Mouse (Mus musculus): Measurements from ENCODE around the gene Nuak1. TPM values are rescaled to one million over a fixed set of nuclear protein-coding genes. Genes with fewer than 3 reads are reported as not detected.

The Nuak1 gene
- total and polyA plus RNA-seq, 3 experiments, result 1.2 to 3.4 (median 1.6) TPM

DNA sequence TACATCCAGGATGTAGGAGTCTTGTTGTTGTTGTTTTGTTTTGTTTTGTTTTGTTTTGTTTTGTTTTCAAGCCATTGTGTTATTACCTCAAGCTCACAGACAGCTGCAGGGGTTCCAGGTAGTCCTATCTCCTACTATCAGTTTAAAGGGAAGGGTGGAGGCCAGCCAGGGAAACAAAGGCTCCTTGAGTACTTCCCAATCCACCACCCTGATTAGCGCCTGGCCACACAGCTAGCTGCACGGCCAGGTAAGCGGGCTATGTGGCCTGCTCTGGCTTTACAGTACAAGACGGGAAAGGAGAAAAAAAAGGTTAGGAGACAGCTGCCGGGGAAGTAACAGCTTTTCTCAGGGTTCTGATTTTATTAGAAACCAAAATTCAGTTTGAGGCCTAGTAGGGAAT, 17.7 kb upstream of the Nuak1 start:
- no peaks in the 10 kb centered on the region for H3K79me2 ChIP-seq (replicated peaks; ENCODE audit: control insufficient read depth, extremely low read depth, insufficient read depth, poor library complexity, severe bottlenecking)
- H3K4me3 ChIP-seq (replicated peaks in 1 of 3; ENCODE audit: low read depth in 2 of 3, low read length in 2 of 3, poor library complexity in 1 of 3), result no peak overlapping the region
- DNase-seq (ENCODE audit: extremely low read depth), result no peak
- dilution Hi-C loops (cut with MboI; ENCODE audit: extremely low pct_ligation_motif_present, extremely low pct_unique_long_range_greater_than_20kb, low sequenced_read_pairs), result no loop called here
- no peak overlapping the region for H3K4me2 ChIP-seq (ENCODE audit: insufficient read depth, low read depth, poor library complexity, severe bottlenecking)
- no peaks in the 10 kb centered on the region for H3K9me3 ChIP-seq (replicated peaks; ENCODE audit: low read length)
- H3K4me1 ChIP-seq (ENCODE audit: control insufficient read depth in 1 of 2, insufficient read depth in 2 of 2), result no peaks in the 10 kb centered on the region
- no peaks in the 10 kb centered on the region for H3K36me3 ChIP-seq (replicated peaks in 1 of 2; ENCODE audit: control insufficient read depth in 1 of 2, insufficient read depth in 1 of 2, low read length in 1 of 2)
- H3K27ac ChIP-seq (ENCODE audit: insufficient read depth, low read depth), result no peak overlapping the region
- in situ Hi-C loops (cut with MboI; ENCODE audit: low pct_ligation_motif_present, low pct_unique_long_range_greater_than_20kb, low sequenced_read_pairs), result no loop called here
- H3K9ac ChIP-seq (ENCODE audit: insufficient read depth, low read depth), result no peak overlapping the region
- TF ChIP-seq MAFK (IDR thresholded peaks at IDR 0.05; ENCODE audit: insufficient replicate concordance, low read length) (no peak), PAX5 (IDR thresholded peaks at IDR 0.05; ENCODE audit: low read length) (no peak), ZMIZ1 (IDR thresholded peaks at IDR 0.05; ENCODE audit: low read depth, low read length) (no peak), ZKSCAN1 (IDR thresholded peaks at IDR 0.05; ENCODE audit: borderline replicate concordance, low read depth, low read length) (no peak), GABPA (IDR thresholded peaks at IDR 0.05; ENCODE audit: insufficient replicate concordance, low read depth, low read length) (no peak)
- H3K27me3 ChIP-seq (replicated peaks), result no peaks in the 10 kb centered on the region

DNA sequence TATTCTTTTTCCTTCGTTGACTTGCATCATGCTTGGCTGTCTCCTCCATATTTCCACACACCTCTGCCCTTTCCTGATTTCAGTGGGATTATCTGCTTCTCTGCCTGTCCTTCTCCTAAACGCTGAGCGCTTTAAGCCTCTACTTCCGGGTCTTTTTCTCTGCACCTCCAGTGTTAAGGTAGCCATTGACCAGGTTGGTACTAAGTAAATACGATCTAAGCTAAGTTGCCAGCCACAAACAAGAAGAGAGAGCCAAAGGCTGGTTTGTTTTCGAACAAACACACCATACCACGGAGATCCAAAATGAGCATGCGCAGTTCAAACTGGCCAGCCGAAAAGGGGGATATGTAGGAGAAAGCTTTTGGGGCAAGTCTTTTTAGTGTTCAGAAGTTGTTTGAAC, 17.1 kb upstream of the Nuak1 start:
- Histone ChIP-seq H3K36me3 (replicated peaks in 1 of 2; ENCODE audit: control insufficient read depth in 1 of 2, insufficient read depth in 1 of 2, low read length in 1 of 2) (no peaks in the 10 kb centered on the region), H3K9ac (ENCODE audit: insufficient read depth, low read depth) (no peak overlapping the region), H3K4me2 (ENCODE audit: insufficient read depth, low read depth, poor library complexity, severe bottlenecking) (no peak overlapping the region), H3K4me1 (ENCODE audit: control insufficient read depth in 1 of 2, insufficient read depth in 2 of 2) (no peaks in the 10 kb centered on the region), H3K9me3 (replicated peaks; ENCODE audit: low read length) (no peaks in the 10 kb centered on the region), H3K27ac (ENCODE audit: insufficient read depth, low read depth) (no peak overlapping the region), H3K27me3 (replicated peaks) (no peaks in the 10 kb centered on the region), H3K4me3 (replicated peaks in 1 of 3; ENCODE audit: low read depth in 2 of 3, low read length in 2 of 3, poor library complexity in 1 of 3) (no peak overlapping the region), H3K79me2 (replicated peaks; ENCODE audit: control insufficient read depth, extremely low read depth, insufficient read depth, poor library complexity, severe bottlenecking) (no peaks in the 10 kb centered on the region)
- TF ChIP-seq MEF2A (IDR thresholded peaks at IDR 0.05; ENCODE audit: borderline replicate concordance, low read depth, low read length) (no peak), SIN3A (IDR thresholded peaks at IDR 0.05; ENCODE audit: low read length) (no peak), MAZ (IDR thresholded peaks at IDR 0.05; ENCODE audit: low read depth, low read length) (no peak), NRF1 (IDR thresholded peaks at IDR 0.05; ENCODE audit: low read depth, low read length) (no peak), TCF12 (IDR thresholded peaks at IDR 0.05; ENCODE audit: low read depth, low read length) (no peak), USF1 (IDR thresholded peaks at IDR 0.05; ENCODE audit: low read depth, low read length) (no peak), BHLHE40 (IDR thresholded peaks at IDR 0.05; ENCODE audit: low read depth, low read length) (no peak), NELFE (IDR thresholded peaks at IDR 0.05; ENCODE audit: low read depth, low read length) (no peak), CHD1 (IDR thresholded peaks at IDR 0.05; ENCODE audit: low read depth, low read length) (no peak), CHD2 (IDR thresholded peaks at IDR 0.05; ENCODE audit: low read length) (no peak), EP300 (IDR thresholded peaks at IDR 0.05; ENCODE audit: low read length) (no peak), CTCF (conservative IDR thresholded peaks at IDR 0.05 in 1 of 2, IDR thresholded peaks at IDR 0.05 in 1 of 2; ENCODE audit: low read depth in 2 of 2, low read length in 2 of 2) (no peak), RCOR1 (conservative IDR thresholded peaks at IDR 0.05; ENCODE audit: low read depth, low read length) (no peak), HCFC1 (IDR thresholded peaks at IDR 0.05; ENCODE audit: low read depth, low read length) (no peak), RAD21 (IDR thresholded peaks at IDR 0.05; ENCODE audit: low read depth, low read length) (no peak), KAT2A (IDR thresholded peaks at IDR 0.05; ENCODE audit: insufficient replicate concordance, low read length) (no peak), ZMIZ1 (IDR thresholded peaks at IDR 0.05; ENCODE audit: low read depth, low read length) (no peak), TBP (conservative IDR thresholded peaks at IDR 0.05; ENCODE audit: low read depth, low read length) (no peak)
- DNase-seq (ENCODE audit: extremely low read depth), result no peak
- dilution Hi-C loops (cut with MboI; ENCODE audit: extremely low pct_ligation_motif_present, extremely low pct_unique_long_range_greater_than_20kb, low sequenced_read_pairs), result no loop called here
- in situ Hi-C loops (cut with MboI; ENCODE audit: low pct_ligation_motif_present, low pct_unique_long_range_greater_than_20kb, low sequenced_read_pairs), result no loop called here

All from CH12.LX (cell line).